Mouse (Mus musculus) brain, embryonic 14.5 days (tissue): Measurements from ENCODE around the gene Etv1.

Experiments used
- CTCF ChIP-seq: fragments of 200-500 bp; IDR thresholded peaks from 2 replicates; pipeline ENCODE4 v1.5.1; 2012; ENCODE audit warnings: inconsistent platforms, mild to moderate bottlenecking, moderate library complexity, borderline replicate concordance; ENCODE audit not compliant: insufficient read depth, insufficient read length; ENCODE audit errors: extremely low read depth
- POLR2A ChIP-seq: fragments of 200-500 bp; IDR thresholded peaks from 2 replicates; pipeline ENCODE4 v1.6.1; 2012; ENCODE audit warnings: mild to moderate bottlenecking, inconsistent platforms, borderline replicate concordance; ENCODE audit not compliant: poor library complexity, insufficient read depth, insufficient read length, severe bottlenecking; ENCODE audit errors: extremely low read depth

- TF ChIP-seq CTCF (no peak), POLR2A (no peak)
Observed at GRCm38 (mm10) chr12:38834581-38834980, 55.4 kb downstream of the Etv1 start.
